Mouse (Mus musculus) mouse embryonic stem cell (cell line): Measurements from ENCODE around the gene Nol6.

Source experiments
- in situ Hi-C, 2 experiments: fragments of 300-500 bp; cut with MboI; formaldehyde crosslinking; loops; 1 replicate in 1 of 2; 3 replicates in 1 of 2; pipeline ENCODE4 v1.14.3; 2019 to 2020; ENCODE audit warnings: low sequenced_read_pairs in 2 of 2, low pct_unique_long_range_greater_than_20kb in 1 of 2, mixed read lengths in 1 of 2; ENCODE audit not compliant: unreplicated experiment in 1 of 2

The Nol6 gene

DNA sequence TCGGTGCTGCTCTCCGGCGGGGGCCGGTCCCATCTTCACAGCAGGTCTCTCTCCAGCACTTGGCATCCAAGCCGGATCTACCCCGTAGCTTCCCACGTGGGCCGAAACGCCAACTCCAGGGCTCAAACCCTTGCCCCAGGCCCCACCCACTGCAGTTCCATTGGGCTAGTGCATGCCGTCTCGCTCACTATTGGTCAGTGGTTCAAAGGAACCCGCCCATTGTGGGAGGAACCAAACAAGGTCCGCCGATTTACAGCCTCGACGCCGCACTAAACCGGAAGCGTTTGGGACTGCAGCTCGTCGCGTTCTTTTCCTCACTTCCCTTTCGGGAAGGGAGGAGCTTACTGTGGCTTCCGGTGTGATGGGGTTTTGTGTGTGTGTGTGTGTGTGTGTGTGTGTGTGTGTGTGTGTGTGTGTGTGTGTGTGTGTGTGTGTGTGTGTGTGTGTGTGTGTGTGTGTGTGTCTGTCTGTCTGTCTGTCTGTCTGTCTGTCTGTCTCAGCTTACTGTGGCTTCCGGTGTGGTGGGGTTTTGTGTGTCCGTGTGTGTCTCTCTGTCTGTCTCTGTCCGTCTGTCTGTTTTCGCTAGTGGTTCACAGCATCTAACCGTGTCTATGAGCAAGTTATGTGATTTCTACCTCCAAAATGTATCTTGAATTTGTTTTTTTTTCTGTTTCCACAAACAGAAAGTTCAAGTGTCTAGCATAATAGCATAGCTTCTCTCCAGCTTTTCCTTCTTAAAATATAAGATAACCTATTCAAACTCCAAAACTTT lies at the start of gene Nol6:
Gene Nol6, minus strand, starts transcription at position 276 of the 772 bp plus-strand sequence.
- in situ Hi-C loops, result loop anchor here in 1 of 2 experiments (10.0 kb wide), 1 partner anchor 50 kb away; no protein-coding TSS in a partner anchor

- in situ Hi-C loops, result loop anchor here in 1 of 2 experiments (10.0 kb wide), 1 partner anchor 46 kb away; the partner anchor contains the start of gene Nol6
Measured at GRCm38 (mm10) chr4:41170970-41171369, 46.7 kb upstream of the Nol6 start.

DNA sequence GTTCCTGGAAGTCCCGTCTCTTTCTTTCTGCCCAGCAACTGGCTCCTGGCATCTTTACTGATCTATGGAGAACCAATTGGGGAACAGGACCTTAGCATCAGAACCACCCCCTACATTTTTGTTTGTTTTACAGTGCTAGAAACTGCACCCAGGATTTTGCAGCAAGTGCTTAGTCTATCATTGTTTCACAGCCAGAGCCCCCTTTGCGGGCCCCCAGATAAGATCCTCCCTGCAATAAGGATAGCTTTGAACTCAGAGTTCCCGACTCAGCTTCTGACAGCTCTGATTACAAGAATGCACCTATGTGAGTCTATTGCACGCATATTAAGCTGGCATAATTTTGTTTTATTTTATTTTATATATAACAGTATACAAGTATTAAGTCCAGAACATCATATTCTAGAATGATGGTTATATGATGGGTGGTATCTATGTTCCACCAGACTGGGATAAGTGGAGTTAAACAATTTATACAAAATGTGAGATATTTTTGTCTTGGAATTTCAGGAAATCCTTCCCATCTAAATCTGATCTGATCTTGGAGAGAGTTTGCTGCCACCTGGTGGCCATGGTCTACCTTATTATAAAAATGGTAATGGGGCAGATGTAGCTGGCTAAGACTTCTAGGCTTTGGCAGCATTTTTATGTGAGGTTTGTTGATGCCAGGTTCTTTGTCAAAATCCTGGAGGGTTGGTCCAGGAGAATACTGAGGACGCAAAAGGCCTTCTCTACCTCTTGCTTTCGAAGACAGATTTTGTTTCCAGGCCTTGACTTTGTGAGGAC lies 41.6 kb upstream of the Nol6 start:
- in situ Hi-C loops, result loop anchor here in 1 of 2 experiments (5.0 kb wide), 1 partner anchor 34 kb away; no protein-coding TSS in a partner anchor

- in situ Hi-C loops, result loop anchor here in 1 of 2 experiments (5.0 kb wide), 1 partner anchor 33 kb away; no protein-coding TSS in a partner anchor
Measured at GRCm38 (mm10) chr4:41164974-41165373, 40.7 kb upstream of the Nol6 start.

DNA sequence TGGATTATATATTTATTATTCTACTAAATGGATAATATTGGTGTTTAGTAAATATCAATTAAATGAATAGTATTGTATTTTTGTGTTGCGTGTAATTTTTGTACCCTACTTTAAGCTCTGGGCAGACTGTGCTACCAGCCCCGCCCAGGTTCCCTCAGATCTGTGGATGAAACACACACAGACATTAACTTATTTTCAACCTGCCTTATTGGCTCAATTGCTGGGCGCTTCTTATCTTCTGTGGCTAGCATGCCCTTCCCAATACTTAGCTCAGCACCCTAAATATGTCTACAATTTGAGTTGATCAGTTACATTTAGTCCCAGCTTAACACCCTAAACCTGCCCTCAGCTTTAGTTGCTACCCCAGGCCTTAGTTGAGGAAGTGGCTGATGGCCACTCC lies 37.0 kb upstream of the Nol6 start:
- in situ Hi-C loops, result no loop called here

- in situ Hi-C loops, result no loop called here
Measured at GRCm38 (mm10) chr4:41158251-41158650, 34.0 kb upstream of the Nol6 start.

DNA sequence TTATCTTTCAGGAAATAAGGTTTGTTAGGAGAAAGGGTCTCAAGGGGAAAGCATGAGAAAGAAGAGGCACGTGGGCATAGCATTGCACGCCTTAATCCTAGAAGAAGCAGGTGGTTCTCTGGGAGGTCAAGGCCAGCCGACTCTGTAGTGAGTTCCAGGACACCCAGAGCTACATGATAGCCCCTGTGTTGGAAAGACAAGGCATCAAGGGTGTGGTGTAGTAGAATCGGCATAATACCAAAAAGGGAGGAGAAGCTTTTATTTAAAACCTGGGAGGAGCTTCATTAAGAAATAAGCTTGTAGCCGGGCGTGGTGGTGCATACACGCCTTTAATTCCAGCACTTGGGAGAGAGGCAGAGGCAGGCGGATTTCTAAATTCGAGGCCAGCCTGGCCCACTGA lies 32.7 kb upstream of the Nol6 start:
- in situ Hi-C loops, result no loop called here

GRCm38 (mm10) chr4:41153146-41153545 lies 28.9 kb upstream of the Nol6 start:
- in situ Hi-C loops, result no loop called here

DNA sequence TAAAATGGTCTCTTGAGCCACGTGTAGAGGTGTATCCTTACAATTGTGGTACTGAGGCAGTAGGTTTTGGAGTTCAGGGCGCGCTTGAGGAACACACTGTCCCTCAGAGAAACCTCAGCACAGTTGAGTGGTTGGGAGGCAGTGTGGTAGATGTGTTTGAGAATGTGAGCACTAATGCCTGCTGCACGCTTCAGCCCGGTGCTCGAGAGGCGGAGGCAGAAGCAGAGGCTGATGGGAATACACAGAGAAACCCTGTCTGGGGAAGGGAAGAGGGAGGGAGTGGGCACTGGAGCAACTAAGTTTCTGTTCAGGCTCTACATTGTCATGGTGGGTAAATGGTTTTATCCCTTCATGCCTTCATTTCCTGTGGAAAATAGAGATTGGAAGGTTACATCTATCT lies 26.9 kb upstream of the Nol6 start:
- in situ Hi-C loops, result no loop called here

DNA sequence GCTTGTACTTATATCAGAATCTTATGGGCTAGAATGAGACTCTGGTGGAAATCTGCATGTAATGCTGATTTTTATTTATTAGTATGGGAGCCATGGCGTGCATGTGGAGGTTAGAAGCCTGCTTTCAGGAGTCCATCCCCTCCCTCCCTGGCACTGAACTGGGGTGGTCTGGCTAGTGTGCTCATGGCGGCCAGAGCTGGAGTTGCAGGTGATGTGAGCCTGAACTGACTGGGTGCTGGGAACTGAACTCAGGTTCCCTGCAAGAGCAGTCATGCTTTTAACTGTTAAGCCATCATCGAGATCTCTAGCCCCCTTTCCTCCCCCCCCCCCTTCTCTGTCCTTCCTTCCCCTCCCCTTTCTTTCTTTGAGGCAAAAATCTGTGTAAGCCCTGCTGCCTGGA lies 25.6 kb upstream of the Nol6 start:
- in situ Hi-C loops, result loop anchor here in 1 of 2 experiments (25.0 kb wide), 1 partner anchor 562 kb away; the partner anchor contains the start of genes Dctn3 and Rpp25l

DNA sequence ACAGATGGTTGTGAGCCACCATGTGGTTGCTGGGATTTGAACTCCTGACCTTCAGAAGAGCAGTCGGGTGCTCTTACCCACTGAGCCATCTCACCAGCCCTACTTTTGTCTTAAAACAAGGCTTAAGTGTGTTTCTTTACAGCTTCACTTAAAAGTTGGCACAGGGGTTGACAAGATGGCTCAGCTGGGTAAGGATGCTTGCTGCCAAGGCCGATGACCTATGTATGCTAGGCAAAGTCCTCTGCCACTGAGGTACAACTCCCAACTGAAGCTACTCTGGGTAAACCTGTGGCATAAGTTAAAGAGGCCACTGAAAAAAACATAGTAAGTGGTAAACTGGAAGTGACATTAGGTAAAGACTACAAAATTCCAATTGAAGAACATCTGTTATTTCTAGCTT lies 18.3 kb upstream of the Nol6 start:
- in situ Hi-C loops, result loop anchor here in 1 of 2 experiments (25.0 kb wide), 1 partner anchor 570 kb away; the partner anchor contains the start of genes Dctn3 and Rpp25l

DNA sequence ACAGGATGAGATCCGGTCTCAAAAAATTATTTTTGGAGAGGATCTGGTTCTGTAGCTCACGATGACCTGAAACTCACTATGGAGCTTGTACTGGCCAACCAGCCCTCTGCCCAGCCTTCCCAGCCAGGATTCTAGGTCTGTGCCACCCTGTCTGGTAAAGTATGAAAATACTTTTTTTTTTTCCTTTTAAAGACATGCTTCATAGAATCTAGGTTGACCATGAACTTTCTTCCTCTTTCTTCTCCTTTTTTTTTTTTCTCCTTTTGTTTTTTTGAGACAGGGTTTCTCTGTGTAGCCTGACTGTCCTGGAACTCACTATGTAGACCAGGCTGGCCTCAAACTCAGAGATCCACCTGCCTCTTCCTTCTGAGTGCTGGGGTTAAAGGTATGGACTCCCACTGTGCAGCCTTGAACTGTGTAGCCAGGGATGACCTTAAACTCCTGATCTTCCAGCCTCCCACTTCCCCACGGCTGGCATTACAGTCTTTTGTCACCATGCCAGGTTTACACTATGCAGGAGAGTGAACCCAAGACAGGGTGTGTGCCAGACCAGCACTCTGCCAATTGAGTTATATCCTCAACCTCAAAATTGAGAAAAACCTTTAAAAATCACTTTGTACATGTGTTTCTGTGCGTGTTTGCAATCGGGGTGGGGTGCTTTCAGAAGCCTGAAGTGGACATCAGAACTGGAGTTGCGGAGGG lies 16.1 kb upstream of the Nol6 start:
- in situ Hi-C loops, result loop anchor here in 1 of 2 experiments (25.0 kb wide), 1 partner anchor 572 kb away; the partner anchor contains the start of genes Dctn3 and Rpp25l

- in situ Hi-C loops, result loop anchor here in 1 of 2 experiments (25.0 kb wide), 1 partner anchor 575 kb away; the partner anchor contains the start of genes Dctn3 and Rpp25l
Measured at GRCm38 (mm10) chr4:41136811-41137210, 12.6 kb upstream of the Nol6 start.

DNA sequence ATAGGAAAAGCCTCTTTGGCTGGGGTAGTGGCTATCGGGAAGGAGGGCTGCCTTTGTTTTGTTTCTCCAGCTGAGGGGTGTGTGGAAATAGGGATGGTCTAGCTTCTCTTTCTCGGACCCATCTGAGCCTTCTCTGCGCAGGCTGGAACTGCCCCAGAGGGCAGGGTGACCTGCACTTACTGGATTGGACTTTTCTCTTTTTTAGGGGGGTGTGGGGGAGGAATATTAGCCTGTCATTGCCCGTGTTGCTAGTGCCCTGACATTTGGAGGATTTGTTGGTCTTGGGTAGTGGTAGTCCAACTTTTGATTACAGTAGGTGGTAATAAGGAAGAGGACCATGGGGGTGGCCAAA lies 12.2 kb upstream of the Nol6 start:
- in situ Hi-C loops, result loop anchor here in 1 of 2 experiments (25.0 kb wide), 1 partner anchor 576 kb away; the partner anchor contains the start of genes Dctn3 and Rpp25l

DNA sequence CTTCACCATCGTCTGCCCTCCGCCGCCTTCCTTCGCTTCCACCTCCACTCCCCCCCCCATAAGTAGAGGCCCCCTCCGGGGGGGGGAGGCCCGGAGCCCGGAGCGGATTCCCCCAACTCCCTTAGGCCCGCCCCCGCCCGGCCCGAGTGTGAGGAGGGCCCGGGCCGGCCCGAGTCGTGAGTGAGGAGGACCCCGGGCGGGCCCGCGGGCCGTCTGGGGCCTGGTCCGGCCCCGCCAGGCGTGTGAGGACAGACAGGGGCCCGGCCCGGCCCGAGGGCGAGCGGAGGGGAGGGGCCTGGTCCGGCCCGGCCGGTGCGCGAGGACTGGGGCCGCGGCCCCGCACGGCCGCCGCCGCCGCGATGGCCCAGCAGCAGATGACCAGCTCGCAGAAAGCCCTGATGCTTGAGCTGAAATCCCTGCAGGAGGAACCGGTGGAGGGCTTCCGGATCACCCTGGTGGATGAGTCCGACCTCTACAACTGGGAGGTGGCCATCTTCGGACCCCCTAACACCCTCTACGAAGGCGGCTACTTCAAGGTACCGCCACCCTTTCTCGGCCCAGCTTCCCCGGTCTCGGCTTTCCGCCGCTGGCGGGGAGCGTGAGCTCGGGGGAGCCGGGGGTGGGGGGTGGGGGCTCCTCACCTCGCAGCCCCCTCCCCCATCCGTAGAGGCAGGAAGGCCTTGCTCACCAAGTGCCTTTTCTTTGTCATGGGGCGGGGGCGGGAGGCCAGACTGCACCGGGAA lies 11.6 kb upstream of the Nol6 start, which contains the start of gene Ube2r2:
Gene Ube2r2, plus strand, starts transcription at position 33 of the 743 bp plus-strand sequence.
- in situ Hi-C loops, result loop anchor here in 1 of 2 experiments (25.0 kb wide), 1 partner anchor 576 kb away; the partner anchor contains the start of genes Dctn3 and Rpp25l

GRCm38 (mm10) chr4:41134935-41135710 lies 10.9 kb upstream of the Nol6 start:
- in situ Hi-C loops, result loop anchor here in 1 of 2 experiments (5.0 to 25.0 kb wide), 2 partner anchors 32 to 577 kb away; partner anchors contain the start of genes Dctn3 and Rpp25l
